Mouse (Mus musculus) adrenal gland, adult (tissue): ENCODE measurements around the gene Nol12.

Experiments
- DNase-seq, 2 experiments: peaks; one replicate each; pipeline ENCODE4 v3.0.0; 2022 to 2023; ENCODE audit warnings: low spot score in 1 of 2; ENCODE audit not compliant: inconsistent age in 2 of 2

Gene Nol12

GRCm38 (mm10) chr15:78916052-78916826, 18.5 kb upstream of the Nol12 start:
- peak in 1 of 2 experiments; percentile 27 for DNase-seq

- peak in 1 of 2 experiments; percentile 27 for DNase-seq
Measured at GRCm38 (mm10) chr15:78918126-78918525, 16.6 kb upstream of the Nol12 start.

- peak; percentile 41 to 71 for DNase-seq
Measured at GRCm38 (mm10) chr15:78919914-78920313, 14.8 kb upstream of the Nol12 start.

GRCm38 (mm10) chr15:78922700-78923099, 12.0 kb upstream of the Nol12 start:
- DNase-seq, result no peak

- peak in 1 of 2 experiments; percentile 17 for DNase-seq
Measured at GRCm38 (mm10) chr15:78923585-78923984, 11.1 kb upstream of the Nol12 start.

- peak; percentile 69 to 86 for DNase-seq
Measured at GRCm38 (mm10) chr15:78925129-78925528, 9.6 kb upstream of the Nol12 start.

GRCm38 (mm10) chr15:78926021-78926919, 8.5 kb upstream of the Nol12 start, which contains the start of gene Lgals1:
TSS of gene Lgals1 (plus strand) at chr15:78926725.
- peak; percentile 93 to 97 for DNase-seq

GRCm38 (mm10) chr15:78927021-78927787, 7.5 kb upstream of the Nol12 start:
- peak; percentile 63 to 80 for DNase-seq

- DNase-seq, result peak; percentile 86 to 90
Measured at GRCm38 (mm10) chr15:78927788-78928457, 6.8 kb upstream of the Nol12 start.

- peak in 1 of 2 experiments; percentile 43 for DNase-seq
Measured at GRCm38 (mm10) chr15:78928539-78928938, 6.2 kb upstream of the Nol12 start.

- peak in 1 of 2 experiments; percentile 42 for DNase-seq
Measured at GRCm38 (mm10) chr15:78930192-78930706, 4.5 kb upstream of the Nol12 start.

- DNase-seq, result peak in 1 of 2 experiments; percentile 28
Measured at GRCm38 (mm10) chr15:78930801-78931426, 3.8 kb upstream of the Nol12 start.

- DNase-seq, result peak; percentile 75 to 86
Measured at GRCm38 (mm10) chr15:78931577-78931976, 3.2 kb upstream of the Nol12 start.

- no peak for DNase-seq
Measured at GRCm38 (mm10) chr15:78936403-78936802, 1.7 kb downstream of the Nol12 start.

GRCm38 (mm10) chr15:78937311-78937710, 2.6 kb downstream of the Nol12 start:
- DNase-seq, result no peak

- no peak for DNase-seq
Measured at GRCm38 (mm10) chr15:78937963-78938362, 3.2 kb downstream of the Nol12 start.

- no peak for DNase-seq
Measured at GRCm38 (mm10) chr15:78940325-78940724, 5.6 kb downstream of the Nol12 start.

GRCm38 (mm10) chr15:78942663-78943062, 7.9 kb downstream of the Nol12 start:
- peak; percentile 85 to 96 for DNase-seq

GRCm38 (mm10) chr15:78946232-78946631, 11.5 kb downstream of the Nol12 start:
- no peak for DNase-seq

GRCm38 (mm10) chr15:78947657-78948056, 12.9 kb downstream of the Nol12 start, which contains the start of gene Triobp:
TSS of gene Triobp (plus strand) at chr15:78947724.
- peak; percentile 91 to 94 for DNase-seq
